Mouse (Mus musculus): ENCODE measurements around the gene Myo1g. TPM values are rescaled to one million over a fixed set of nuclear protein-coding genes. Genes with fewer than 3 reads are reported as not detected.

The Myo1g gene
- polyA plus RNA-seq, 1 experiment: 34.2 TPM

DNA sequence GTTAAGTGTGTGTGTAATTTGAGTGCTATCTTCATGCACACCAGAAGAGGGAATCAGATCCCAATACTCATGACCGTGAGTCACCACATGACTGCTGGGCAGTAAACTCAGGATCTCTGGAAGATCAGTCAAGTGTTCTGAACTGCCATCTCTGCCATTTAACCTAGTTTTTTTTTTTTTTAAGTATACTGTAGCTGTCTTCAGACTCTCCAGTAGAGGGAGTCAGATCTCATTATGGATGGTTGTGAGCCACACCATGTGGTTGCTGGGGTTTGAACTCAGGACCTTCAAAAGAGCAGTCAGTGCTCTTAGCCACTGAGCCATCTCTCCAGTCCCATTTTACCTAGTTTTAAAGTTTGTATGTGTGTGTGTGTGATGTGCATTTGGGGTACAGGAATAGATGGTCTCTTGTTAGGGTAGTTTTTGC lies 2.9 kb upstream of the Myo1g start:
- Histone ChIP-seq H3K4me1 (peaks cover 74% of the 10 kb centered on the region), H3K36me3 (replicated peaks; ENCODE audit: low read length) (peaks cover 46% of the 10 kb centered on the region), H3K9me3 (no peaks in the 10 kb centered on the region), H3K27me3 (replicated peaks) (no peaks in the 10 kb centered on the region), H3K4me3 (replicated peaks) (no peak overlapping the region)
- TF ChIP-seq GATA1 (IDR thresholded peaks at IDR 0.05; ENCODE audit: borderline replicate concordance, low read length) (no peak), FLI1 (IDR thresholded peaks at IDR 0.05; ENCODE audit: low read length) (no peak)

DNA sequence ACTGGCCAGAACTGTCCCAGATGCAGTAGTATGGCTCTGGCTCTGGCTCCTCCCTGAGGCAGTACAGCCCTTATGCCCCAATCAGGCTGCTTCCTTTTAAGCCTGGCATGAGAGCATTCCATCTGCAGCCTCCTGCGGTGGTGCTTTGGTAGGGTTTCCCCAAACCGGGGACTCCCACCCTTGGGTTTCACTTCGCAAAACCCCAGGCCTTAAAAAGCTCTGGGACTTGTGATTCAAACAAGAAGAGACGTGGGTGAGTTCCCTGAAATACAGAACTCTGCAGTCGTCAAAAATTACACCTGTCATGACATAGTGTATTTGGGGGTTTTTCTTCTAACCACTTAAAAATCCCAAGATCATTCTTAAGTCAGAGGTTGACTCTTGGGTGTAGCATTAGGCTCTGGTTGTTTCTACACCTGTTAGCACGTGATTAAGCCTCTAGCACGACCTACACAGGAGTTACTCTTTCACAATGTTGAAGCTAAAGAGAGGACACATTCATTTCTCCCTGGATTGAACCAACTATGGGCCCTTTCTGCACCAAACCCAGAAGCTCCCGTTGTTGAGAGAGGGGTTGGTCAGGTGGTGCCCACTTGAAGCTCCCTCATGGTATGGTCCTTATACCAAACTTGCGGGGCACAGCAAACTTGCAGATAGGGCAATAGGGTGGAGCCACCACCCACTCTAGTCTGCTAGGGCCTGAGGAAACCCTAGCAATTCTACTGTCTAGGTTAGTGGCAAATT lies 2.2 kb upstream of the Myo1g start:
- Histone ChIP-seq H3K4me1 (peaks cover 80% of the 10 kb centered on the region), H3K36me3 (replicated peaks; ENCODE audit: low read length) (peaks cover 53% of the 10 kb centered on the region), H3K27me3 (replicated peaks) (no peaks in the 10 kb centered on the region), H3K4me3 (replicated peaks) (no peak overlapping the region), H3K9me3 (no peaks in the 10 kb centered on the region)
- no peak for TF ChIP-seq GATA1 (IDR thresholded peaks at IDR 0.05; ENCODE audit: borderline replicate concordance, low read length)
- TF ChIP-seq FLI1 (IDR thresholded peaks at IDR 0.05; ENCODE audit: low read length): no peak

DNA sequence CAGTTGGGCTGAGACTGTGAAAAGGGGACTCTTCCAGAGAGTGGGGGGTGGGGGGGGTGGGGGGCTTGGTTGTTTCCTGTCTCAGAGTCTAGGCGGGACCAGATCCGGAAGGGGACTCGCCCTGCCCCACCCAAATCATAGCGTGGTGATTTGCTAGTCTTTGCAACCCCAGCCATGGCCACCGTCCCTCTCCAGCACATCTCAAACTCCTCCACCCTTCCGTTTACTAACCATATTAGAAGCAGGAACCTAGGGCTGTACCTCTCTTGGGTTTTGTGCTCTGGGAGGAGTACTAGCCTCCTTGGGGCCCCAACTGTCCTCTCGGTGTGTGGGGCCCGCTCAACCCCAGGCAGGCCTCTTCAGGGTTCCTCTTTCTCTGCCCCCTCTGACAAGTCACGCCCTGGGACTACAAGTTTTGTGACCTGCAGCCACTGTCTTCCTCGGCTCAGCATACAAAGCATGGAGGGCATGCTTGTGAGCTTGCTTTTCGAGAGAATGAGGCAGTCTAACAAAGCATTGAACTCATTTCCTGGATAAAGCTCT lies 1.2 kb downstream of the Myo1g start:
- TF ChIP-seq FLI1 (IDR thresholded peaks at IDR 0.05; ENCODE audit: low read length) (no peak), GATA1 (IDR thresholded peaks at IDR 0.05; ENCODE audit: borderline replicate concordance, low read length) (no peak)
- Histone ChIP-seq H3K4me3 (replicated peaks) (peak overlapping the region; percentile 91), H3K27me3 (replicated peaks) (no peaks in the 10 kb centered on the region), H3K9me3 (no peaks in the 10 kb centered on the region), H3K4me1 (peaks cover 72% of the 10 kb centered on the region), H3K36me3 (replicated peaks; ENCODE audit: low read length) (peaks cover 63% of the 10 kb centered on the region)

DNA sequence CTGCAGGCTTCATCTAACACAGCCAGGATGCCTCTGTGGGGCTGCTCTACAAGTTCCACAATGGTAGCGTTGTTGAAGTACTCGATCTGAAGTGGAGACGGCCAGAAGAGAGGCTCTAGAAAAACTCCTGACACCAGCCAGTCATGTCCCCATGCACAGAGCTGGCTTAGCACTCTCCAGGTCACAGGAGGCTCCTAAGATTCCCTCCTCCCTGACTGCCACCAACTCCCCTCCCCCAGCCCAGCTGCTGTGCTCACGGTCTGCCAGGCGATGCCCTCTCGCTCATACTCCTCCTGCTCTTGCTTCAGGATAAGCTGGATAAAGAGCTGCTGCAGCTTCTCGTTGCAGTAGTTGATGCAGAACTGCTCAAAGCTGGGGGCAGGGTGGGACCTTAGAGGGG lies 5.9 kb downstream of the Myo1g start:
- H3K27me3 ChIP-seq (replicated peaks): no peaks in the 10 kb centered on the region

DNA sequence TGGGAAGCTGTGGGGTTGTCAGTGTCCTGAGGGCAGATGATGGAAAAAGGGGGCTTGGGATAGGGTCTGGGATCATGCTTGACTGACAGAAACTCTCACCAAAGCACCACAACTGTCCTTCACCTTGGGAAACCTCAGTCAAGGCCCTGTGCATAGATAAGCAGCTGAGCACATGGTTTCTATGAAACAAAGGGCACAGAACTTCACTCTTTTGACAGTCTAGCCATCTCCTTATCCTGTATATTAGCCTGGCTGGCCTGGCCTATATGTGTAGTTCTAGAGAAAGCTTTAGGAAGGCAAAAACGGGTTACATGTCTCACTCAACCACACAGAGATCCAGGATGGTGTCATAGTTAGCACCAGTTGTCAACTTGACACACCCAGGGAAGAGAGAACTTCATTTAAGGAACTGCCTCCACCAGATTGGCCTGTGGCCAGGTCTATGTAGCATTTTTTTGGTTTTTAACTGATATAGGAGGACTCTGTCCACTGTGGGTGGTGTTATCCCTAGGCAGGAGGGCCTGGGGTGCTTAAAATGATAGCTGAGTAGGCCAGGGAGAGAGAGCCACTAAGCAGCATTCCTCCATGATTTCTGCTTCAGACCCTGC lies 12.4 kb downstream of the Myo1g start:
- Histone ChIP-seq H3K9me3 (no peaks in the 10 kb centered on the region), H3K4me1 (peaks cover 21% of the 10 kb centered on the region), H3K36me3 (replicated peaks; ENCODE audit: low read length) (peaks cover 95% of the 10 kb centered on the region), H3K4me3 (replicated peaks) (no peak overlapping the region), H3K27me3 (replicated peaks) (no peaks in the 10 kb centered on the region)
- TF ChIP-seq FLI1 (IDR thresholded peaks at IDR 0.05; ENCODE audit: low read length) (no peak), GATA1 (IDR thresholded peaks at IDR 0.05; ENCODE audit: borderline replicate concordance, low read length) (no peak)

More for the DNA sequence above, 5.9 kb downstream of the Myo1g start:
- TF ChIP-seq GATA1 (IDR thresholded peaks at IDR 0.05; ENCODE audit: borderline replicate concordance, low read length) (no peak), FLI1 (IDR thresholded peaks at IDR 0.05; ENCODE audit: low read length) (no peak)
- Histone ChIP-seq H3K4me3 (replicated peaks) (no peak overlapping the region), H3K9me3 (no peaks in the 10 kb centered on the region), H3K4me1 (peaks cover 38% of the 10 kb centered on the region), H3K36me3 (replicated peaks; ENCODE audit: low read length) (peaks cover 94% of the 10 kb centered on the region)

DNA sequence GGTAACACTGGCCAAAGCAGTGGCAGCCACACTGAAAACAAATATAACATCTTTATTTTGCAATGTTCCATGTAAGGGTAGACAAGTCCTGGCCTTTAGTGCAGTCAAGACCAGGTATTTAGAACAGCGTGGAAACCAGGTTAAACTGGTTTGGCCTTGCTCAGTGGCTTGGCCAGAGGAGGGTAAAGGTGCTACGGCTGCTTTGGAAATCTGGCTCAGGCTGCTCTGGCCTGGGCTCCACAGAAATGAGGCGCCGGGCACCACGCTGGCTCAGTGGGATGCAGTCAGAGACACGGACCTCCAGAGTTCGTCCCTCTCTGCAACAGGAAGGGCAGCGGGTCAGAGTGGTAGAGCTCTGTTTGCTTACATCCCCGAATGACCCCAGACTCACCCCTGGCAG lies 14.2 kb downstream of the Myo1g start:
- Histone ChIP-seq H3K27me3 (replicated peaks) (no peaks in the 10 kb centered on the region), H3K4me3 (replicated peaks) (no peak overlapping the region), H3K4me1 (peaks cover 20% of the 10 kb centered on the region), H3K9me3 (no peaks in the 10 kb centered on the region), H3K36me3 (replicated peaks; ENCODE audit: low read length) (peaks cover 76% of the 10 kb centered on the region)
- TF ChIP-seq FLI1 (IDR thresholded peaks at IDR 0.05; ENCODE audit: low read length) (no peak), GATA1 (IDR thresholded peaks at IDR 0.05; ENCODE audit: borderline replicate concordance, low read length) (no peak)

DNA sequence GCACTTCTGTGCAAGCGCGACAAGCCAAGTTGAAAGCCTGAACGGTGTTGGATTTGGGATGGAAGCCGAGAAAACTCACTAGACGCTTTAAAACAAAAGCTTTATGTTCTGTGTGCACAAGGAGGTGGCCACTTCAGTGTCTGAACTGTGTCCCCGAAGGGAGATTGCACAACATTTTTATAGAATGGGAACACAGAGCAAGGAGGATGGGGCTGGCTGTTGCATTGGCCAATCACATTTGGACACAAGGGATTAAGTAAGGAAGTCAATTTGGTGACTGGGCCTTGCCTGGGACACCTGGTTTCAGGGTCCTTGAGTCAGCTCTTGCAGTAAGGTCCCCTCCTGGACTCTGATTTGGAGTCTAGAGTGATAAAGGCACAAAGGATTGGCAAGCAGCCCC lies 16.1 kb downstream of the Myo1g start:
- no peak for TF ChIP-seq GATA1 (IDR thresholded peaks at IDR 0.05; ENCODE audit: borderline replicate concordance, low read length)
- TF ChIP-seq FLI1 (IDR thresholded peaks at IDR 0.05; ENCODE audit: low read length): no peak
- Histone ChIP-seq H3K4me1 (peaks cover 15% of the 10 kb centered on the region), H3K9me3 (no peaks in the 10 kb centered on the region), H3K27me3 (replicated peaks) (no peaks in the 10 kb centered on the region), H3K36me3 (replicated peaks; ENCODE audit: low read length) (peaks cover 58% of the 10 kb centered on the region), H3K4me3 (replicated peaks) (no peak overlapping the region)

DNA sequence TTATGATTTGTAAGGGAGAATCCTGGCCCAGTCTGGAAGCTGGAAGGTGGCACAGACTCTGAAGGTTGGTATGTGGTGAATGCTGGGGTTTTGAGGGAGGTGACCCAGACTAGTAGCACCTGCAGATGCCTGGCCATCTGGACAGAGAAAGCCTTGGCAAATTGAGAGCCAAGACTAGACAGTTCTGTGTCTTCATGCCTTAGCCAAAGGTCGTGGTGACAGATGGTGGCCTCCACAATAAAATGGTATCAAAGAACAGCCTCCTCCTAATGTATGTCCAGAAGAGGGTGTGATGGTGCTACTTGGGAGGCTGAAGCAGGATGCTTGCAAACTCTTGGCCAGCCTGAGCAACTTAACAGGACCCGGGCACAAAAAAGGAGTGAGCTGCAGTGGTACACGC lies 16.5 kb downstream of the Myo1g start:
- Histone ChIP-seq H3K4me3 (replicated peaks) (no peak overlapping the region), H3K4me1 (peaks cover 15% of the 10 kb centered on the region), H3K36me3 (replicated peaks; ENCODE audit: low read length) (peaks cover 53% of the 10 kb centered on the region), H3K9me3 (no peaks in the 10 kb centered on the region), H3K27me3 (replicated peaks) (no peaks in the 10 kb centered on the region)
- TF ChIP-seq GATA1 (IDR thresholded peaks at IDR 0.05; ENCODE audit: borderline replicate concordance, low read length) (no peak), FLI1 (IDR thresholded peaks at IDR 0.05; ENCODE audit: low read length) (no peak)

DNA sequence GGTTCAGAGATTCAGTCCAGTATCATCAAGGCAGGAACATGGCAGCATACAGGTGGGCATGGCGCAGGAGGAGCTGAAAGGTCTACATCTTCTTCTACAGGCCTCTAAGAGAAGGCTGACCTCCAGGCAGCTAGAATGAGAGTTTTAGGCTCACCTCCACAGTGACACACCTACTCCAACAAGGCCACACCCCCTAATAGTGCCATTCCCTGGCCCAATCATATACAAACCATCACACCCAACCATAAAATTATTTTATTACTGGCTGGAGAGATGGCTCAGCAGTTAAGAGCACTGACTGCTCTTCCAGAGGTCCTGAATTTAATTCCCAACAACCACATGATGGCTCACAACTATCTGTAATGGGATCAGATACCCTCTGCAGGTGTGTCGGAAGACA lies 18.3 kb downstream of the Myo1g start:
- TF ChIP-seq GATA1 (IDR thresholded peaks at IDR 0.05; ENCODE audit: borderline replicate concordance, low read length) (no peak), FLI1 (IDR thresholded peaks at IDR 0.05; ENCODE audit: low read length) (no peak)
- no peak overlapping the region for H3K4me3 ChIP-seq (replicated peaks)
- H3K4me1 ChIP-seq: peaks cover 3% of the 10 kb centered on the region
- H3K9me3 ChIP-seq: no peaks in the 10 kb centered on the region
- peaks cover 36% of the 10 kb centered on the region for H3K36me3 ChIP-seq (replicated peaks; ENCODE audit: low read length)
- peaks cover 7% of the 10 kb centered on the region for H3K27me3 ChIP-seq (replicated peaks)

DNA sequence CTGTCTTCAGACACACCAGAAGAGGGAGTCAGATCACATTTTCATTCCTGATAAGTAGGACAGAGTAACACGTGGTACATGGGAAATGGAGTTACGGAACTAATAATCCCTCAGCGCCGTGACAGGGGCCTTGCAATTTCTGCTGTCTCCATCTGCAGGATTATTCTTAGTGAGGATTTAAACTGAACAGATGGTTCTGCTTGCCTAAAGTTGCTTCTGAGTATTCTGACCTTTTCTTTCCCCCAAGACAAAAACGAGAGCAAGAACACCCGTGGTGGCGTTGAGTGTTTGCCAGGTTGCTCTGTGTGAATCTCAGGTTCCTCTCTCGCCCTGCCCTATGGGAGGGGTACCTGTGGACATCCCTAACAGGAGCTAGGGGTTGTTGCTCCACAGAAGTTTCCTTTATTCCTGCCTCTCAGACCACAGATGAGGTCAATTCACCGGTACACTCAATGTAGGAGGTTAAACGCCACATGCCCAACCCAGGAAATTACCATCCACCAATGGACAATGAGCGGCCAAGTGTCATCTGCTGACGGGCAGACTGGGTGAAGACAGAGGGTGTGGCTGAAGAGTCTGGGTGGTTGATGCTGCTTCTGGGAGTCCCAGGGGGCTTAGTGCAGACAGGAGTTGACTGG lies 23.3 kb downstream of the Myo1g start:
- no peaks in the 10 kb centered on the region for H3K9me3 ChIP-seq
- peaks cover 9% of the 10 kb centered on the region for H3K4me1 ChIP-seq
- no peak overlapping the region for H3K4me3 ChIP-seq (replicated peaks)
- TF ChIP-seq FLI1 (IDR thresholded peaks at IDR 0.05; ENCODE audit: low read length) (no peak), GATA1 (IDR thresholded peaks at IDR 0.05; ENCODE audit: borderline replicate concordance, low read length) (no peak)
- peaks cover 9% of the 10 kb centered on the region for H3K27me3 ChIP-seq (replicated peaks)
- no peaks in the 10 kb centered on the region for H3K36me3 ChIP-seq (replicated peaks; ENCODE audit: low read length)
